Mouse (Mus musculus) bone marrow macrophage, adult 2 months (primary cell): ENCODE results near the gene Myo16.

ENCODE experiments used
- CTCF ChIP-seq: IDR thresholded peaks from 2 replicates; pipeline ENCODE4 v1.5.1; 2012; ENCODE audit warnings: low read depth, mild to moderate bottlenecking, low read length, moderate library complexity
- POLR2A ChIP-seq: IDR thresholded peaks from 2 replicates; pipeline ENCODE4 v1.6.1; 2012; ENCODE audit warnings: mild to moderate bottlenecking, low read depth, low read length, borderline replicate concordance

- TF ChIP-seq CTCF (no peak), POLR2A (no peak)
Measured at GRCm38 (mm10) chr8:10178986-10179385, 25.3 kb downstream of the Myo16 start.
